In the genomic region with DNA sequence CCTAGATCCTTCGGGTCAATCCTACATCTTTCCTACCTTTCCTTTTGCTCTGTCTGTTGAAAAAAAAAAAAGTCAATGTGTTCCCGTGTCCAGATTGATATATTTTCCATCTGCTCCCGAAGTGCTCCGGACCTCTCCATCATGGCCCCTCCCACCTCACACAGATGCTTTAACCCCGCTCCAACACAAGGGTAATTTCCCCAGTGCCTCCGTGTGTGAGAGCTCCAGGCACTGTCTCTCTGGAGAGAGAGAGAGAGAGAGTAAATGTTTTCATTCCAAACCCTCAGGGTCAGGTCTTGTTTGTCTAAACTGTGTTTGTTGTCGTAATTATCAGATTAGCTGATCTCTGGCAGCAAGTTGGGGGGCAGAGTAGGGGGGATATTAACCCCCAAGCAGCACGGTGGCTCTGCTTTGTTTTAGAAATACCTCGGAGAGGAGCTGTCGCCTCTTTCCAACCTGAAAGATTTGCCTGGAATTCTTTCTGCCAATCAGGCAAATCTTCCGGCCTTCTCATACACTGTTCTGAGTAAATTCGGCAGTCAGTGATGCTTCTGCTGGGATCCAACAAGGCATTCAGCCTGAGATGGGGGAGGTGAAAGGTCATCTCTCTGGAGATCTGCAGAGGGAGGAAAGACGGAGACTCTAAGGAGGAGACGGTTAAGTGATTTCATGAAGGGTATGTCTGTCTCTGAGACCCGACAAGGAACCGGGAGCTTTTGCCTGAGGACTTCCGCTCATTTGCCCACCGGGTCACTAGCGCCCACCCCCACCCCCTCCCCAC, we compare ENCODE assay signal across 10 mouse cellular contexts. TPM values are rescaled to one million over a fixed set of nuclear protein-coding genes. Genes with fewer than 3 reads are reported as not detected.
DNase-seq lines count a peak whose midpoint lies in the region; ATAC-seq lines count a peak whose summit lies in the region.
"Had no signal": no experiment of that assay in that cellular context is flagged by ENCODE, and none has a peak within 500 bp of the region (broad histone marks: within the 10 kb centered on the region; RNA-seq: fewer than 3 reads in every experiment).

No protein-coding gene starts in this region.

- intact Hi-C loops in heart, postnatal 36 days (cut with DNase I) = no loop called here

- DNase-seq in heart, postnatal 36 days = no peak
- DNase-seq in adrenal gland, adult 8-10 months = no peak
- DNase-seq in ovary, adult 18-20 months (ENCODE audit: low spot score) = no peak
- DNase-seq: cerebellum, postnatal 10 days; heart, adult 18-20 months had no signal

- H3K27ac ChIP-seq in heart, embryonic 11.5 days (ENCODE audit: low read depth, low read length) = no peak overlapping the region
- no peak overlapping the region for H3K27ac ChIP-seq in embryonic facial prominence, embryonic 12.5 days
- peak overlapping the region; percentile 66 for H3K27ac ChIP-seq in intestine, embryonic 15.5 days
- H3K27ac ChIP-seq in neural tube, embryonic 13.5 days (replicated peaks) = no peak overlapping the region; the same call in 1 of the 2 replicates

- no peak for ATAC-seq in heart, embryonic 11.5 days (replicated peaks; ENCODE audit: insufficient number of reproducible peaks, low FRiP score, low TSS enrichment)
- ATAC-seq in embryonic facial prominence, embryonic 12.5 days (ENCODE audit: insufficient number of reproducible peaks, insufficient read depth, low FRiP score, low TSS enrichment) = no peak
- ATAC-seq in intestine, embryonic 15.5 days = peak; percentile 58
- no peak for ATAC-seq in neural tube, embryonic 13.5 days (ENCODE audit: low read depth)
- ATAC-seq in megakaryocyte, adult 5-6 weeks (ENCODE audit: poor library complexity, severe bottlenecking) = no peak

- peaks cover 16% of the 10 kb centered on the region for H3K27me3 ChIP-seq in heart, embryonic 11.5 days (ENCODE audit: control insufficient read depth, insufficient read depth, low read length)
- H3K27me3 ChIP-seq in embryonic facial prominence, embryonic 12.5 days = peaks cover 72% of the 10 kb centered on the region
- H3K27me3 ChIP-seq in intestine, embryonic 15.5 days (replicated peaks) = peaks cover 14% of the 10 kb centered on the region; the same call in 1 of the 2 replicates
- H3K27me3 ChIP-seq in neural tube, embryonic 13.5 days = 0 out of 2 replicates have a peak, but pooled peaks cover 3% of the 10 kb centered on the region

- no peak overlapping the region for H3K4me3 ChIP-seq in heart, embryonic 11.5 days (ENCODE audit: low read depth, low read length)
- no peak overlapping the region for H3K4me3 ChIP-seq in embryonic facial prominence, embryonic 12.5 days
- no peak overlapping the region for H3K4me3 ChIP-seq in intestine, embryonic 15.5 days (replicated peaks)
- H3K4me3 ChIP-seq in neural tube, embryonic 13.5 days = peak overlapping the region; percentile 8; the same call in 1 of the 2 replicates

- no peaks in the 10 kb centered on the region for H3K9me3 ChIP-seq in heart, embryonic 11.5 days (replicated peaks; ENCODE audit: control insufficient read depth, low read length)
- H3K9me3 ChIP-seq in embryonic facial prominence, embryonic 12.5 days = no peaks in the 10 kb centered on the region
- H3K9me3 ChIP-seq in intestine, embryonic 15.5 days = no peaks in the 10 kb centered on the region
- no peaks in the 10 kb centered on the region for H3K9me3 ChIP-seq in neural tube, embryonic 13.5 days

- H3K4me1 ChIP-seq in heart, embryonic 11.5 days (ENCODE audit: control insufficient read depth, insufficient read depth, low read length) = no peaks in the 10 kb centered on the region; the same call in 1 of the 2 replicates
- H3K4me1 ChIP-seq in embryonic facial prominence, embryonic 12.5 days = peaks cover 9% of the 10 kb centered on the region; the same call in 1 of the 2 replicates
- H3K4me1 ChIP-seq in intestine, embryonic 15.5 days (replicated peaks) = 0 out of 2 replicates have a peak, but pooled peaks cover 18% of the 10 kb centered on the region
- H3K4me1 ChIP-seq in neural tube, embryonic 13.5 days (replicated peaks) = peaks cover 15% of the 10 kb centered on the region

- H3K9ac ChIP-seq in heart, embryonic 11.5 days (ENCODE audit: low read depth, low read length) = no peak overlapping the region
- no peak overlapping the region; the same call in 1 of the 2 replicates for H3K9ac ChIP-seq in embryonic facial prominence, embryonic 12.5 days
- H3K9ac ChIP-seq in intestine, embryonic 15.5 days = no peak overlapping the region
- peak overlapping the region; percentile 50 for H3K9ac ChIP-seq in neural tube, embryonic 13.5 days

- WGBS in heart, embryonic 11.5 days (ENCODE audit: insufficient replicate concordance) = 13% methylated on average over 19 of the region's 19 CpGs
- 4% methylated on average over 19 of the region's 19 CpGs for WGBS in embryonic facial prominence, embryonic 12.5 days
- 7% methylated on average over 19 of the region's 19 CpGs for WGBS in intestine, embryonic 15.5 days
- WGBS in neural tube, embryonic 13.5 days = 8% methylated on average over 19 of the region's 19 CpGs

- H3K4me2 ChIP-seq in heart, embryonic 11.5 days = peak overlapping the region; percentile 23
- H3K4me2 ChIP-seq in embryonic facial prominence, embryonic 12.5 days (replicated peaks) = peak overlapping the region; percentile 34
- peak overlapping the region; percentile 36 for H3K4me2 ChIP-seq in intestine, embryonic 15.5 days (replicated peaks)
- peak overlapping the region; percentile 42 for H3K4me2 ChIP-seq in neural tube, embryonic 13.5 days

- no peaks in the 10 kb centered on the region for H3K36me3 ChIP-seq in heart, embryonic 11.5 days (ENCODE audit: control insufficient read depth, insufficient read depth, low read length)
- H3K36me3 ChIP-seq in embryonic facial prominence, embryonic 12.5 days = no peaks in the 10 kb centered on the region
- H3K36me3 ChIP-seq in intestine, embryonic 15.5 days = no peaks in the 10 kb centered on the region
- H3K36me3 ChIP-seq in neural tube, embryonic 13.5 days = no peaks in the 10 kb centered on the region

RNA-seq across cellular contexts. Expression of a gene that starts 22.1 kb away (rescaled TPM):
- 134 and 158 TPM in 2 replicates for polyA plus RNA-seq in heart, embryonic 11.5 days (2014; fragmentation: Nextera tagmentation; extraction: Ambion mirVana)
- total RNA-seq in heart, postnatal 36 days (2021) = 1,000 to 10,000 TPM in 1 of 2 experiments, 100 to 1,000 TPM in 1; 980 to 1,055 TPM
- polyA plus RNA-seq in embryonic facial prominence, embryonic 12.5 days (2016; fragmentation: Nextera tagmentation; extraction: Ambion mirVana) = 42.9 and 44.1 TPM in 2 replicates
- 58.7 and 60.7 TPM in 2 replicates for polyA plus RNA-seq in intestine, embryonic 15.5 days (2015; fragmentation: Nextera tagmentation; extraction: Ambion mirVana)
- polyA plus RNA-seq in neural tube, embryonic 13.5 days (2015; fragmentation: Nextera tagmentation; extraction: Ambion mirVana) = 83.5 and 88.0 TPM in 2 replicates
- total RNA-seq in megakaryocyte, adult 5-6 weeks (2015) = 7.5 and 9.0 TPM in 2 replicates
- total RNA-seq in megakaryocyte, adult 5-6 weeks (2017) = 4.1 and 5.0 TPM in 2 replicates
- 100 to 1,000 TPM; 106 to 317 (median 154) TPM for total RNA-seq in adrenal gland, adult 8-10 months (2022)
